Mouse (Mus musculus) brain, embryonic 18.5 days (tissue): ENCODE data around the gene Actl6b.
"Not testable (repeated sequence)": the region's sequence is repeated elsewhere in the genome, so short reads cannot be mapped to it uniquely, and the experiment has no call there.

ENCODE experiments used
- DNase-seq: peaks from one replicate; pipeline ENCODE4 v3.0.0-alpha.2; 2012; ENCODE audit warnings: low read depth, low spot score

Actl6b gene

GRCm38 (mm10) chr5:137600619-137601364 is 47.5 kb downstream of the Actl6b start, which contains the start of gene Mospd3:
TSS of gene Mospd3 (minus strand) at chr5:137601058.
- peak; percentile 98 for DNase-seq

GRCm38 (mm10) chr5:137601365-137601729 is 48.0 kb downstream of the Actl6b start:
- DNase-seq: no peak

GRCm38 (mm10) chr5:137607860-137608653 is 54.7 kb downstream of the Actl6b start:
- DNase-seq: no peak

- no peak for DNase-seq
Measured at GRCm38 (mm10) chr5:137608654-137609190, 55.4 kb downstream of the Actl6b start.

DNA sequence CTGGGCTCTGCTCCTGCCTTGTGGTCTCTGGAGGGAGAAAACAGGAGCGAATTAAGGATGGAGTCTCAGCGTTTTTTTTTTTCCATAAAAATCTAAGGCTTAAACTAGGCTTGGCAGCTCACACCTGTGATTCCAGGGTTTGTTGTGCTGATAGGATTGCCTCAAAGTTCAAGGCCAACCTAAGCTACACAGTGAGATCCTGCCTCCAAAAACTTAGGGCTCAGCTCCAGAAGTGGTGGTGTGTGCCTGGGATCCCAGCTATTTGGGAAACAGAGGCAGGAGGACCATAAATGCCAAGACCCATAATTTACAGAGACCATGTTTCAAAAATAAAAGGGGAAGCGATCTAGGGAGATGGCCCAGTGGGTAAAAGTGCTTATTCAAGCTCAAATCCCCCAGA is 56.0 kb downstream of the Actl6b start:
- no peak for DNase-seq

GRCm38 (mm10) chr5:137610056-137610455 is 56.7 kb downstream of the Actl6b start:
- DNase-seq: no peak

- no peak for DNase-seq
Measured at GRCm38 (mm10) chr5:137610548-137611244, 57.4 kb downstream of the Actl6b start.

- DNase-seq: no peak
Measured at GRCm38 (mm10) chr5:137611245-137611602, 57.9 kb downstream of the Actl6b start.

DNA sequence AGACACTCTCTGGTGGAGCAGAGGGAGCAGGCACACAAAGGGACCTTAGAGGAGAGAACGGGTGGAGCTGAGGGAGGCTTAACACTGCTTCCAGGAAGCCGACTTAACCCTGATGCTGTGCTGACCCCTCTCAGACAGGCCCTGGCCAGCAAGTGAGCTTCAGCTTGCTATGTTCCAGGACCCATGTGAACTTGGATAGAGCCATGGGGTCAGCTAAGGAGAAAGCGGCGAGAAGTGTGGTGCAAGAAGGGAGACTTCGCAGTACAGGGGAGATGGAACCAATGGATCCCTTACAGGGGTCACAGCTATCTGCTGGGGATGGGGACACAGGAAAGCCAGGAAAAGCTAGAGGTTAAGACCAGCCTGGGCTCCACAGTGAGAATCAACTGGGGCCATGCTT is 59.8 kb downstream of the Actl6b start:
- no peak for DNase-seq

- DNase-seq: no peak
Measured at GRCm38 (mm10) chr5:137613550-137613949, 60.2 kb downstream of the Actl6b start, which contains the start of gene Pcolce. TSS of gene Pcolce (minus strand) at chr5:137613784.

- not testable (repeated sequence) for DNase-seq
Measured at GRCm38 (mm10) chr5:137614921-137615320, 61.6 kb downstream of the Actl6b start.

DNA sequence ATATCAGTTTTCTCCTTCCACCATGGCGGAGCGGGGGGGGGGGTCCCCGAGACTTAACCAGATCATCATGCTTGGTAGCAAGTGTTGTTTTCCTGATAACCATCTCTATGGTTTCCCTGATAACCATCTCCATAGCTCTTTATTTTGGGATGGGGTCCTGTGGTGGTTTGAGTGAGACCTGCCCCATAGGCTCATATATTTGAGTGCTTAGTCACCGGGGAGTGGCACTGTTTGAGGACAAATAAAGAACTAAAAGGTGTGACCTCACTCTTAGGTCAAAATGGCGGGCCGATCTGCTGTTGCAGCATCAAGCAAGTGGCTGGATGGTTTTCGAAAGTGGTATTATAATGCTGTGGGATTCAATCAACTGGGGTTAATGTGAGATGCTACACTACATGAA is 62.0 kb downstream of the Actl6b start:
- DNase-seq: no peak
